Mouse (Mus musculus): ENCODE results near the gene Psmd6.

Psmd6 gene

GRCm38 (mm10) chr14:14064486-14065141 is 56.2 kb downstream of the Psmd6 start:
- DNase-seq (ENCODE audit: low spot score in 2 of 2) = no peak

DNA sequence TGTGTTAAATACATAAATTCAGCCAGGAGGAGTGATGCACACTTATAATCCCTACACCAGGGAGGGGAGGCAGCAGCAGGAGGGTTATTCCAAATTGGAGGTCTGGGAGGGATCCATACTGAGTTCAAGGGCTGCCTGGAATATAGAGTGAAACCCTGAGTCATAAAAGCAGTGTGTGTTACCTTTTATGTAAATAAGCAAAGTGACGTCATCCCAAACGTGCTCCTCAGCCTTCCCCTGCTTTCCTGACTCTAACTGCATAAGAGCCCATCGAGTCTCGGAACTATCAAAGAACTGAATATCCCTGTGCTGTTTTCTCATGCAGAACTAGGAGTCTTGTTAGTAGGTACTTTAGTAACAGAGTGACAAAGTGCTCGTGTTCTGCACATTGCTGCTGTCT is 57.4 kb downstream of the Psmd6 start:
- DNase-seq (ENCODE audit: low spot score in 2 of 2) = no peak

- DNase-seq (ENCODE audit: low spot score in 2 of 2) = no peak
Observed at GRCm38 (mm10) chr14:14062531-14063245, 58.1 kb downstream of the Psmd6 start.

Measured in frontal cortex, postnatal 10 days (tissue).